Mouse (Mus musculus) liver, embryonic 14.5 days (tissue): ENCODE data around the gene Palm.

Source experiments
- CTCF ChIP-seq: IDR thresholded peaks from 2 replicates; pipeline ENCODE4 v1.5.1; 2016; ENCODE audit warnings: antibody characterized with exemption, low read depth, control low read depth
- EP300 ChIP-seq: IDR thresholded peaks from 2 replicates; pipeline ENCODE4 v1.6.1; 2016; ENCODE audit warnings: antibody characterized with exemption, low read depth

DNA sequence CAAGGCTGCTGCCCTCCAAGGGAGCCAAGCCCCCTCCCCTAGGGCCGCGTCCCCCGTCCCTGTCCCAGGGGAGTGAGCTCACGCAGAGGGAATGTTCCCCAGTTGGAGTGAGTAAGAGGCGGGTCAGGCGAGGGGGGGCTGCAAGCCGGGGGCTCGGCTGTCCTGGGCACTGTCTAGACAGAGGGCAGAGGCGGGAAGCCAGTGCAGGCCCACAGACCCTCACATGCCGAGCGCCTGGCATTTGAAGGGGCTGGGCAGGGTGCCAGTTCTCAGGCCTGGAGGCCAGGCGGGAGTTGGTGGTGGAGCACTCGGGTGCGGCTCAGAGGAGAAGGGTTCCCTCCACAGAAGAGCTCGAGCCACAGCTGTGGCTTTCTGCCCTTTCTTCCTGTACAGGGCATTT, 15.4 kb upstream of the Palm start:
- TF ChIP-seq EP300 (no peak), CTCF (no peak)
